Mouse (Mus musculus) MEL (cell line): Measurements from ENCODE around the gene Ms4a3. TPM values are rescaled to one million over a fixed set of nuclear protein-coding genes. Genes with fewer than 3 reads are reported as not detected.

Source experiments
- DNase-seq: peaks from one replicate; pipeline ENCODE4 v3.0.0; 2011; ENCODE audit warnings: low read depth, low spot score
- H3K27ac ChIP-seq: 2 replicates; pipeline ENCODE4 v1.5.1; 2012; ENCODE audit warnings: low read depth, mild to moderate bottlenecking, control low read depth, low read length, moderate library complexity; ENCODE audit not compliant: control insufficient read depth
- H3K27me3 ChIP-seq, 2 experiments: fragments of 150-350 bp in 1 of 2; sonication (generic) in 1 of 2; 2 replicates each; pipeline ENCODE4 v1.6.1; 2012; ENCODE audit warnings: low read length in 2 of 2, mild to moderate bottlenecking in 2 of 2, improper control_type of control experiment in 1 of 2, moderate library complexity in 1 of 2; ENCODE audit not compliant: insufficient read depth in 2 of 2, control insufficient read depth in 1 of 2
- H3K36me3 ChIP-seq, 2 experiments: 2 replicates each; pipeline ENCODE4 v1.6.1; 2012 to 2014; ENCODE audit warnings: low read length in 2 of 2, improper control_type of control experiment in 1 of 2, inconsistent platforms in 1 of 2, mild to moderate bottlenecking in 1 of 2; ENCODE audit not compliant: insufficient read depth in 2 of 2, control insufficient read depth in 1 of 2
- H3K4me1 ChIP-seq, 2 experiments: fragments of 150-350 bp in 1 of 2; sonication (generic) in 1 of 2; 2 replicates each; pipeline ENCODE4 v1.6.1; 2012; ENCODE audit warnings: low read length in 2 of 2, improper control_type of control experiment in 1 of 2, mild to moderate bottlenecking in 1 of 2; ENCODE audit not compliant: insufficient read depth in 2 of 2, control insufficient read depth in 1 of 2
- H3K4me3 ChIP-seq, 2 experiments: fragments of 150-350 bp in 1 of 2; sonication (generic) in 1 of 2; 2 replicates each; pipeline ENCODE4 v1.5.1; 2012; ENCODE audit warnings: low read depth in 2 of 2, low read length in 2 of 2, mild to moderate bottlenecking in 2 of 2, moderate library complexity in 2 of 2, control low read depth in 1 of 2, improper control_type of control experiment in 1 of 2; ENCODE audit not compliant: control insufficient read depth in 1 of 2, insufficient read depth in 1 of 2
- H3K79me2 ChIP-seq: 2 replicates; pipeline ENCODE4 v1.6.1; 2012; ENCODE audit warnings: mild to moderate bottlenecking, low read length, moderate library complexity; ENCODE audit not compliant: control insufficient read depth, poor library complexity, insufficient read depth
- H3K9ac ChIP-seq: 2 replicates; pipeline ENCODE4 v1.6.1; 2012; ENCODE audit warnings: low read depth, mild to moderate bottlenecking, control low read depth, low read length, moderate library complexity; ENCODE audit not compliant: control insufficient read depth, poor library complexity, severe bottlenecking
- H3K9me3 ChIP-seq: fragments of 150-350 bp; sonication (generic); replicated peaks from 2 replicates; pipeline ENCODE4 v1.6.1; 2012; ENCODE audit warnings: mild to moderate bottlenecking, low read length, improper control_type of control experiment, moderate library complexity; ENCODE audit not compliant: insufficient read depth
- CHD1 ChIP-seq: IDR thresholded peaks from 2 replicates; pipeline ENCODE4 v1.6.1; 2012; ENCODE audit warnings: low read depth, mild to moderate bottlenecking, inconsistent platforms, low read length, improper control_type of control experiment
- CHD2 ChIP-seq: IDR thresholded peaks from 2 replicates; pipeline ENCODE4 v1.6.1; 2011; ENCODE audit warnings: low read length, improper control_type of control experiment
- CTCF ChIP-seq, 3 experiments: IDR thresholded peaks in 2 of 3; conservative IDR thresholded peaks in 1 of 3; 2 replicates each; pipeline ENCODE4 v1.5.1; 2011 to 2012; ENCODE audit warnings: low read length in 3 of 3, low read depth in 2 of 3, mild to moderate bottlenecking in 2 of 3, improper control_type of control experiment in 1 of 3, inconsistent platforms in 1 of 3, mixed read lengths in 1 of 3, moderate library complexity in 1 of 3; ENCODE audit not compliant: control insufficient read depth in 1 of 3, insufficient read depth in 1 of 3, poor library complexity in 1 of 3, severe bottlenecking in 1 of 3
- E2F4 ChIP-seq: IDR thresholded peaks from 2 replicates; pipeline ENCODE4 v1.6.1; 2011; ENCODE audit warnings: low read depth, low read length, improper control_type of control experiment, borderline replicate concordance
- ELF1 ChIP-seq: IDR thresholded peaks from 2 replicates; pipeline ENCODE4 v1.6.1; 2014; ENCODE audit warnings: low read depth, mild to moderate bottlenecking, inconsistent platforms, low read length, improper control_type of control experiment, moderate library complexity
- EP300 ChIP-seq, 2 experiments: IDR thresholded peaks; 2 replicates each; pipeline ENCODE4 v1.6.1; 2011; ENCODE audit warnings: improper control_type of control experiment in 2 of 2, low read length in 2 of 2, low read depth in 1 of 2, mild to moderate bottlenecking in 1 of 2
- ETS1 ChIP-seq: IDR thresholded peaks from 2 replicates; pipeline ENCODE4 v1.6.1; 2012; ENCODE audit warnings: low read depth, mild to moderate bottlenecking, inconsistent platforms, low read length, improper control_type of control experiment, moderate library complexity
- GABPA ChIP-seq: IDR thresholded peaks from 2 replicates; pipeline ENCODE4 v1.6.1; 2012; ENCODE audit warnings: low read depth, mild to moderate bottlenecking, inconsistent platforms, low read length, improper control_type of control experiment, moderate library complexity
- GATA1 ChIP-seq: IDR thresholded peaks from 2 replicates; pipeline ENCODE4 v1.6.1; 2011; ENCODE audit warnings: low read depth, low read length, improper control_type of control experiment
- HCFC1 ChIP-seq: IDR thresholded peaks from 2 replicates; pipeline ENCODE4 v1.6.1; 2012; ENCODE audit warnings: low read depth, mild to moderate bottlenecking, inconsistent platforms, low read length, improper control_type of control experiment, moderate library complexity
- JUND ChIP-seq: IDR thresholded peaks from 2 replicates; pipeline ENCODE4 v1.6.1; 2011; ENCODE audit warnings: low read depth, mild to moderate bottlenecking, improper control_type of control experiment, low read length
- MEF2A ChIP-seq: IDR thresholded peaks from 2 replicates; pipeline ENCODE4 v1.6.1; 2014; ENCODE audit warnings: low read depth, mild to moderate bottlenecking, inconsistent platforms, low read length, improper control_type of control experiment; ENCODE audit not compliant: poor library complexity, insufficient replicate concordance, severe bottlenecking; ENCODE audit errors: extremely low read depth
- MXI1 ChIP-seq: IDR thresholded peaks from 2 replicates; pipeline ENCODE4 v1.6.1; 2011; ENCODE audit warnings: mild to moderate bottlenecking, low read depth, low read length, improper control_type of control experiment
- NELFE ChIP-seq: IDR thresholded peaks from 2 replicates; pipeline ENCODE4 v1.6.1; 2011; ENCODE audit warnings: low read depth, low read length, improper control_type of control experiment
- POLR2A ChIP-seq, 2 experiments: IDR thresholded peaks; 2 replicates each; pipeline ENCODE4 v1.6.1; 2011 to 2012; ENCODE audit warnings: low read length in 2 of 2, mild to moderate bottlenecking in 2 of 2, control low read depth in 1 of 2, improper control_type of control experiment in 1 of 2, low read depth in 1 of 2, moderate library complexity in 1 of 2; ENCODE audit not compliant: control insufficient read depth in 1 of 2, insufficient read depth in 1 of 2, poor library complexity in 1 of 2
- POLR2AphosphoS2 ChIP-seq: IDR thresholded peaks from 2 replicates; pipeline ENCODE4 v1.6.1; 2011; ENCODE audit warnings: low read length, improper control_type of control experiment
- POLR2AphosphoS5 ChIP-seq: IDR thresholded peaks from 2 replicates; pipeline ENCODE4 v1.6.1; 2012; ENCODE audit warnings: low read depth, borderline replicate concordance, mild to moderate bottlenecking, inconsistent platforms, low read length, moderate library complexity, mixed read lengths
- RAD21 ChIP-seq: IDR thresholded peaks from 2 replicates; pipeline ENCODE4 v1.6.1; 2011; ENCODE audit warnings: mild to moderate bottlenecking, low read depth, low read length, improper control_type of control experiment
- RCOR1 ChIP-seq: IDR thresholded peaks from 2 replicates; pipeline ENCODE4 v1.6.1; 2012; ENCODE audit warnings: low read depth, mild to moderate bottlenecking, inconsistent platforms, low read length, improper control_type of control experiment
- SIN3A ChIP-seq: IDR thresholded peaks from 2 replicates; pipeline ENCODE4 v1.6.1; 2012; ENCODE audit warnings: low read length, improper control_type of control experiment, inconsistent platforms
- SMC3 ChIP-seq: IDR thresholded peaks from 2 replicates; pipeline ENCODE4 v1.6.1; 2011; ENCODE audit warnings: low read depth, low read length, improper control_type of control experiment
- TAL1 ChIP-seq: IDR thresholded peaks from 2 replicates; pipeline ENCODE4 v1.6.1; 2012; ENCODE audit warnings: mild to moderate bottlenecking, inconsistent platforms, low read length, moderate library complexity, mixed read lengths
- TBP ChIP-seq: IDR thresholded peaks from 2 replicates; pipeline ENCODE4 v1.8.0; 2011; ENCODE audit warnings: low read depth, low read length, improper control_type of control experiment
- TCF12 ChIP-seq: IDR thresholded peaks from 2 replicates; pipeline ENCODE4 v1.6.1; 2014; ENCODE audit warnings: low read depth, mild to moderate bottlenecking, inconsistent platforms, low read length, improper control_type of control experiment, moderate library complexity
- UBTF ChIP-seq: IDR thresholded peaks from 2 replicates; pipeline ENCODE4 v1.6.1; 2012; ENCODE audit warnings: low read depth, mild to moderate bottlenecking, inconsistent platforms, low read length, improper control_type of control experiment, moderate library complexity, borderline replicate concordance; ENCODE audit not compliant: insufficient read depth
- USF2 ChIP-seq, 2 experiments: IDR thresholded peaks; 2 replicates each; pipeline ENCODE4 v1.6.1; 2011 to 2012; ENCODE audit warnings: improper control_type of control experiment in 2 of 2, low read length in 2 of 2, borderline replicate concordance in 1 of 2, inconsistent platforms in 1 of 2, low read depth in 1 of 2, mild to moderate bottlenecking in 1 of 2; ENCODE audit not compliant: insufficient read depth in 1 of 2
- ZC3H11A ChIP-seq: IDR thresholded peaks from 2 replicates; pipeline ENCODE4 v1.6.1; 2012; ENCODE audit warnings: low read depth, mild to moderate bottlenecking, inconsistent platforms, low read length, improper control_type of control experiment
- ZMIZ1 ChIP-seq: IDR thresholded peaks from 2 replicates; pipeline ENCODE4 v1.6.1; 2012; ENCODE audit warnings: low read depth, mild to moderate bottlenecking, inconsistent platforms, low read length, improper control_type of control experiment, moderate library complexity
- polyA plus RNA-seq, 2 experiments: library from polyadenylated mRNA; stranded (reverse) in 1 of 2; unstranded in 1 of 2; fragments of >175 nt in 1 of 2; fragments of >200 nt in 1 of 2; gene quantifications; 2 replicates each; pipeline versions ENCODE4 v1.2.1 to v1.2.4; 2012; ENCODE audit warnings: low replicate concordance in 2 of 2, low read depth in 1 of 2; ENCODE audit not compliant: insufficient read length in 2 of 2, insufficient read depth in 1 of 2, missing spikeins in 1 of 2
- total RNA-seq: library from RNA; depleted of rRNA; stranded (reverse); fragments of 300-350 nt; gene quantifications from 2 replicates; pipeline ENCODE4 v1.2.3, GENCODE M21; 2012

Ms4a3 gene
- total and polyA plus RNA-seq, 3 experiments = 1.0 TPM; not detected in 1

GRCm38 (mm10) chr19:11635572-11635971 is 5.1 kb downstream of the Ms4a3 start (continued):
- no peak for TF ChIP-seq CHD2
- TF ChIP-seq GATA1 = peak; percentile 81
- no peak for TF ChIP-seq ZC3H11A
- TF ChIP-seq UBTF = no peak
- TF ChIP-seq SMC3 = no peak
- TF ChIP-seq TAL1 = no peak
- TF ChIP-seq E2F4 = no peak
- TF ChIP-seq USF2 (IDR thresholded peaks at IDR 0.05; ENCODE audit: borderline replicate concordance in 1 of 2, insufficient read depth in 1 of 2, low read depth in 1 of 2, low read length in 2 of 2) = no peak
- no peak for TF ChIP-seq POLR2AphosphoS5
- peak; percentile 3; the same call in 1 of the 2 replicates for TF ChIP-seq HCFC1
- peak; percentile 72 for TF ChIP-seq TBP
- peak; percentile 51; the same call in 1 of the 2 replicates for TF ChIP-seq JUND
- TF ChIP-seq CTCF (IDR thresholded peaks at IDR 0.05 in 2 of 3, conservative IDR thresholded peaks at IDR 0.05 in 1 of 3; ENCODE audit: control insufficient read depth in 1 of 3, insufficient read depth in 1 of 3, low read depth in 2 of 3, low read length in 3 of 3, poor library complexity in 1 of 3, severe bottlenecking in 1 of 3) = no peak

GRCm38 (mm10) chr19:11634330-11634729 is 6.3 kb downstream of the Ms4a3 start:
- TF ChIP-seq ETS1 (0 out of 2 replicates have a peak, but pooled peaks have one; percentile 41), TBP (peak; percentile 76), RAD21 (no peak), TAL1 (no peak), CHD1 (no peak), POLR2AphosphoS2 (no peak), TCF12 (no peak), MEF2A (no peak), JUND (no peak), GATA1 (peak; percentile 40; the same call in 1 of the 2 replicates), SIN3A (peak; percentile 45; the same call in 1 of the 2 replicates), RCOR1 (no peak), HCFC1 (peak; percentile 68; the same call in 1 of the 2 replicates), NELFE (peak; percentile 69), ZMIZ1 (peak; percentile 38; the same call in 1 of the 2 replicates), CHD2 (no peak), EP300 (IDR thresholded peaks at IDR 0.05; ENCODE audit: low read depth in 1 of 2, low read length in 2 of 2) (peak in 1 of 2 experiments; percentile 34; a peak in 2 of 4 replicates), ELF1 (no peak), E2F4 (no peak), USF2 (IDR thresholded peaks at IDR 0.05; ENCODE audit: borderline replicate concordance in 1 of 2, insufficient read depth in 1 of 2, low read depth in 1 of 2, low read length in 2 of 2) (no peak), POLR2A (IDR thresholded peaks at IDR 0.05; ENCODE audit: control insufficient read depth in 1 of 2, insufficient read depth in 1 of 2, low read depth in 1 of 2, low read length in 2 of 2, poor library complexity in 1 of 2) (peak in 1 of 2 experiments; percentile 62; a peak in 2 of 4 replicates), GABPA (no peak), MXI1 (no peak)
- Histone ChIP-seq H3K79me2 (no peaks in the 10 kb centered on the region), H3K36me3 (peaks cover 0 to 21% of the 10 kb centered on the region in 2 experiments; a peak in 2 of 4 replicates), H3K27ac (peak overlapping the region; percentile 95), H3K27me3 (no peaks in the 10 kb centered on the region), H3K4me3 (peak overlapping the region in 1 of 2 experiments; percentile 55; a peak in 2 of 4 replicates), H3K9me3 (no peaks in the 10 kb centered on the region), H3K9ac (no peak overlapping the region), H3K4me1 (peaks cover 3 to 11% of the 10 kb centered on the region in 2 experiments; a peak in 3 of 4 replicates)
- peak; percentile 88 for DNase-seq
